In genomic region chr7:134114311-134115188, GRCm38 (mm10) we compare ENCODE assay signal across 8 mouse cellular contexts.
DNase-seq lines count a peak whose midpoint lies in the region; ATAC-seq and TF ChIP-seq lines count a peak whose summit lies in the region.

No protein-coding gene starts in this region.

- no peaks in the 10 kb centered on the region for H3K36me3 ChIP-seq in lung, postnatal 0 days (ENCODE audit: insufficient read depth, low read length)
- H3K36me3 ChIP-seq in stomach, embryonic 15.5 days = no peaks in the 10 kb centered on the region

- TF ChIP-seq CTCF in lung, postnatal 0 days (IDR thresholded peaks at IDR 0.05) = no peak

- H3K27me3 ChIP-seq in lung, postnatal 0 days (replicated peaks; ENCODE audit: insufficient read depth, low read length) = no peaks in the 10 kb centered on the region
- H3K27me3 ChIP-seq in stomach, embryonic 15.5 days (replicated peaks) = no peaks in the 10 kb centered on the region

- ATAC-seq in lung, postnatal 0 days = peak; percentile 57
- peak; percentile 75; the same call in 1 of the 2 replicates for ATAC-seq in stomach, embryonic 15.5 days (ENCODE audit: insufficient read depth, low FRiP score, low read depth)

- no peaks in the 10 kb centered on the region for H3K9me3 ChIP-seq in lung, postnatal 0 days (ENCODE audit: low read length)
- H3K9me3 ChIP-seq in stomach, embryonic 15.5 days = no peaks in the 10 kb centered on the region

- 65% methylated on average over 9 of the region's 9 CpGs for WGBS in lung, postnatal 0 days
- WGBS in stomach, embryonic 15.5 days = 57% methylated on average over 9 of the region's 9 CpGs

- no peak for TF ChIP-seq EP300 in lung, postnatal 0 days (IDR thresholded peaks at IDR 0.05)

- intact Hi-C loops in heart, postnatal 14 days (cut with DNase I) = no loop called here

- H3K9ac ChIP-seq in lung, postnatal 0 days (replicated peaks; ENCODE audit: low read depth) = no peak overlapping the region
- no peak overlapping the region for H3K9ac ChIP-seq in stomach, embryonic 15.5 days

- H3K4me1 ChIP-seq in lung, postnatal 0 days (ENCODE audit: insufficient read depth, low read depth, low read length) = peaks cover 3% of the 10 kb centered on the region; the same call in 1 of the 2 replicates
- no peaks in the 10 kb centered on the region for H3K4me1 ChIP-seq in stomach, embryonic 15.5 days

- no peak overlapping the region for H3K27ac ChIP-seq in lung, postnatal 0 days (ENCODE audit: low read length)
- 0 out of 2 replicates have a peak overlapping the region, but pooled peaks have one; percentile 7 for H3K27ac ChIP-seq in stomach, embryonic 15.5 days

- no peak overlapping the region for H3K4me3 ChIP-seq in lung, postnatal 0 days (ENCODE audit: low read depth, low read length)
- H3K4me3 ChIP-seq in stomach, embryonic 15.5 days (replicated peaks) = no peak overlapping the region

- DNase-seq in adrenal gland, adult 2 months = peak; percentile 34
- DNase-seq in adrenal gland, postnatal 14 days = no peak
- DNase-seq in lung, postnatal 0 days (ENCODE audit: low spot score) = peak; percentile 36
- no peak for DNase-seq in lung, postnatal 14 days
- DNase-seq in heart, postnatal 14 days = peak; percentile 22 to 29
- DNase-seq in B cell, adult 2 months = no peak
- no peak for DNase-seq in cerebellum, postnatal 14 days

- no peak overlapping the region for H3K4me2 ChIP-seq in lung, postnatal 0 days (replicated peaks; ENCODE audit: low read depth, low read length)
- H3K4me2 ChIP-seq in stomach, embryonic 15.5 days = no peak overlapping the region

Comparison
In these comparisons a context has a peak if more than half of its experiments do, and no peak if none do; other contexts are left out.
1. DNase-seq: peak in adrenal gland, adult 2 months (single experiment), lung, postnatal 0 days (single experiment) and heart, postnatal 14 days (2 of 2); none in adrenal gland, postnatal 14 days (single experiment), lung, postnatal 14 days (single experiment), B cell, adult 2 months (0 of 2) and cerebellum, postnatal 14 days (0 of 2).